Mouse (Mus musculus): ENCODE results near the gene Ruvbl2. TPM values are rescaled to one million over a fixed set of nuclear protein-coding genes. Genes with fewer than 3 reads are reported as not detected.

Ruvbl2 gene
- 45.5 and 60.2 TPM in 2 replicates for polyA plus RNA-seq (2015; fragmentation: Nextera tagmentation; extraction: Ambion mirVana)

DNA sequence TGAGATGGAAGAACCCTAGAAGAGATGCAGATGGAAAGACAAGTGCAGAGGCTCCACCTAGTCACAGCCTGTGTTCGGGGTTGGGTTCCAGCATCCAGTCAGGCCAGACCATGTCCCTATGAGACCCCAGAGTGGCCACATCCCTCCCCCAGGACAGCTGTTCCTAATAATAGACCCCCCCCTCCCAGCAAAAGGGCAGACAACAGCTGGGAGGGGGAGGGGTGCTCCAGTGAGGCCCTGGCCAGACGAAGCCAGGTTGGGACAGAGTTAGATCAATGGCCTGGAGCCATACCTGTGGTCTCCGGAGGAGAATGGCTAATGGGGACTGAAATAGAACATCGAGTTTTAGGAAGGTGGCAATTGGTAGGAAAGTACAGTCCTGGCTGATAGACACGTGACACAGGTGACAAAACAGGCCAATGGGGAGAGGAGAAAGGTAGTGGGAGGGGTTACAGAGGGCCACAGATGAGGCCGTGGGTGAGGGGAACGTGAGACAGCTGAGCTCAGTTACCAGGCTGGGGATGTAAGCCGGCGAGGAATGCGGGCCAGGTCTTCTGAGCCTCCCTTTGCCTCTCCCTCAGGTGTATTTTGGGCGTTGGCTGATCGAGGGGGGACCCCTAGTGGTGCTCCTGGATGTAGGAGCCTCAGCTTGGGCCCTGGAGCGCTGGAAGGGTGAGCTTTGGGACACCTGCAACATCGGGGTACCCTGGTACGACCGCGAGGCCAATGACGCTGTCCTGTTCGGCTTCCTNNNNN is at the start of gene Ruvbl2:
Gene Ruvbl2 (minus strand): TSS at position 576 of the 756 bp plus-strand sequence.

DNA sequence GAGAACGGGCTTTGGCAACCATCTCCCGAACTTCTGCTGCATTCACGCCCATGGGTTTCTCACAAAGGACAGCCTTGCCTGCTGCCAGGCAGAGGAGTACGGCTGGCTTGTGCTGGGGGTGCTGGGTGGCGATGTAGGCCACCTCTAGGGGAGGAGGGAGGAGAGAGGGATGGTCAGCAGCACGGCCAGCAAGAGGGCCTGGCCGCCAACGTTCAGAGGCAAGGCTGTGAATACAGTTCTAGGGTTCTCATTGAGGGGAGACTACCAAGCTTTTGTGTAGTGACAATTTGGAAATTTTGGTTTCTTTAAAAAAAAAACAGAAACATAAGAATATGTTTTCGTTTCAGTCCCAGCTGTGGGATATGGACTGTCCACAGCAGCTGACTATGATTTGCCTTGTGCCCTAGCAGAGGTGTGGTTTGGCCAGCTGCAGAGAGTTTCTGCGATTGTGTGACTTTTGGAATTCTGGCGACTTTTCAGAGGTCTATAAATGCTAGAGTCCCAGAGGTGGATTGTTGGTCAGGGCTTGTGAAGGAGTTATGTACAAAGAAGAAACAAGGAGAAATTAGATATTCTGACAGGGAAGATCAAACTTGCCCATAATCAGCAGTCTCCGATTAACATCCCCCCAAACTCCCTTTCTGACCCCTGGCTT is 49.0 kb upstream of the Ruvbl2 start, which contains the start of gene Gm45808:
Gene Gm45808 (minus strand): TSS at position 51 of the 655 bp plus-strand sequence.

DNA sequence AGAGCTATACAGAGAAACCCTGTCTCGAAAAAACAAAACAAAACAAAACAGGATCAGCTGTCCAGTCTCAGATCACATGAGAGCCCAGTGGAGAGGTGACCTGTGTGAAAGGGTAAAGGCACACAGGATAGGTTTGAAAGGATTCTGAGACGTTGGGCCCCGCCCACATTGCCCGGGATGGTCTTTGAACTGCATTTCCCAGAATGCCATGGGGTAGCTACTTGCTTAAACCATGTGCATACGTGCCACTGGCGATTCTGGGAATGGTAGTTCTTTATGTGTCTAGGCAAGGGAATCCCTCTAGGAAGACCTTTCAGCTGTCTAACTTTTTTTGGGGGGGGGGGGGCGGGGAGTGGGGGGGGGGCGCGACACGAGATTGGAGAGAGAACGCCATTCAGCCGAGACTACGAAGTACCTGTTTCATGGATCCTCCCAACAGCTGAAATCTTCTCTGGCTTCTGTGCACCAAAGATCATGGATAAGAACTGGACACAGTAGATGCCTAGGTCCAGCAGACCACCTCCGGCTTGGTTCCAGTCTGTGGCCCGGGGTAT is 43.6 kb upstream of the Ruvbl2 start, which contains the start of gene Tulp2:
Gene Tulp2 (plus strand): TSS at position 504 of the 554 bp plus-strand sequence.

DNA sequence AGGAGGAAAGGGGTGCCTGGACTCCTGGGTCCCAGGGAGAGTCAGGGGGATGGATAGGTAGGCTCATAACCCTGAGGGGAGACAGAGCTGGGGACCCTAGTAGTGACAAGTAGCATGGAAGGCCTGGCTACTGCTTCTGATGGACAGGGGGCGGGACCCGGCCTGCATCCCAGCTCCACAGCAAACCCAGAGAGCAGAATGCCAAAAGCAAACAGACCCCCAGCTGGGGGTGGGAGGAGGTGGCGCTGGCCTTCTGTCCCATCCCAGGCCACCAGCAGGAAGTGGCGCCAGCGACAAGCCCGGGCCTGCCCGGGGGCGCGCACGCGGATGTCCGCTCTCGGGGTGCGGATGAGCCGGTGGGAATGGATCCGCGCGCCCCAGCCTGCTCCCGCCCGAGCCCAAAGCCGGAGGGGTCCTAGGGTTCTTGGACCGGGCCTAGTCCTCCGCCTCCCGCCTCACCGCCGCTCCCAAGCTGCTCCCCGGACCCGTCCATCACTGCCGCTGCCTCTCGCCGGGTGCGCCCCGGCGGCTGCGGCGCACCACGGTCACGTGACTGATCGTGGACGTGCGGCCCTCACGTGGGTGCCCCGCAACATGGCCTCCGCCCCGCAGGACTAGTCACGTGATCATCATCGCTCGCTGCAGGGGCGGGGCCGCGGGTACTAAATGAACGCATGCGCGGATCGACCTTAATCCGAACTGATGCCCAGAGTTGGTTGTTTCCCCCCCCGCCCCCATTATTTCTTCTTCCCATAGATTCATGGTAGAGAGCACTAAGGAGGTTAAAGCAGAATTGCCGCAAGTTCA is 28.6 kb upstream of the Ruvbl2 start, which contains the start of gene Bax:
Gene Bax (minus strand): TSS at position 616 of the 807 bp plus-strand sequence.

DNA sequence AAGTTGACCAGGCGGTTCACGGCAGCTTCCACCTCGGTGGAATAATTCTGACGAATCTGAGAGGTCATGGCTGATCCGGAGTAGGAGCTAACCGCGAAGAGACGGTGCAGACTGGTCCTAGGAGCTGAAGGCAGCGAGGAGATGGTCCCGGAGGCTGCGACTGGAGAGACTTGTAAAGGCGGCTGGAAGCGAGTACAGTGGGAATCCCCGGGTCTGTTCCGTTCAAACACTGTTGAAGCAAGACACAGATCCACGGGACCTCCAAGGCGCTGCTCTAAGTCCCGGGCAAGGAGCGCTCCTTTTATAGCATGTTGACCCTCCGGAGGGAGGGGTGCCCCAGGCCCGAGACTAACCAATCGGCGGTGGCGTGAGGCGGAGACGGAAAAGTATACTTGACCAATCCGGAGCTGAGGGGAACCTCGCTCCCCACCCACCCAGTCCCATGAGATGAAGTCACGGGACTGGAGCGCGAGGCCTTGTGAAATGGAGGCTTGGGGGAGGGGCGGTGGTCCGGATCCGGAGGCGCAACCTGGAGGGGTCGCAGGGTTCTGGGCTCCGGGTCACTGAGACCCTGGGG is 21.8 kb upstream of the Ruvbl2 start, which contains the start of gene Ftl1:
Gene Ftl1 (minus strand): TSS at position 321 of the 577 bp plus-strand sequence.

DNA sequence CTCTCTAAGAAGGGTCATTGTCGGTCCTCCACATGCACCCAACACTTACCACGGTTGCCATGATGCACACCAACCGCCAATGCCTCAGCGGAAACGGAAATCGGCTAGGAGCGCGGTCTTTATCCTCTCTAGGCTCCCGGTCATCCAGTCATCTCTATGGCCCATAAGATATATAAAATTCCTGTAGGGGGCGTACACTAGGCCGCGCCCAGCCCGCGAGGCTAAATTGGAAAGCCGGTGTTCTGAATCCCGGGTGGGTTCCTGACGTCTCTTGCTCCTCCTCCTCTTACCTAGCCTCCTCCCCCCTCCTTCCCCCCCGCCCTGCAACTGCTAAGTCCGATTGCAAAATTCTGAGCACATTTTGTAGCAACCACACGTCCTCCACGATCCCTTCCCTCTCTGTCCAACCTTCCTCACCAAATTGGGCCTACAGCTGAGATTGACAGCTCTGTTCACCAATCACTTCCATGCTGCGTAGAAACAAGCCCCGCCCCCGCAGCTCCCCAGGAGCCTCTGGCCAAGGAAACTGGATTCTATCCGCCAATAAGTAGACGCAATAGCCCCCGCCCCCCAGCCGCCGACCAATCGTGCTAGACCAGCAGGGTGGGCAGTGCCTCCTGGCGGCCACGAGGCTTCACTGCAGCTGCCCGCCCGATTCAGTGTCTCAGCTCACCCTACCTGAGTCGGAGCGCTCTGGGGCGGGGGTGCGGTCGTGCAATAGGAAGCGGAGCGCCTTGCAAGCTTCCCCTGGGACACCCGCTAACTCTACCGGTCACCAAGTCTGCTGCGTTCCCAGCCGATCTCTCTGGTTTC is 3.5 kb downstream of the Ruvbl2 start, which contains the start of gene Gys1:
Gene Gys1 (plus strand): TSS at position 642 of the 813 bp plus-strand sequence.

DNA sequence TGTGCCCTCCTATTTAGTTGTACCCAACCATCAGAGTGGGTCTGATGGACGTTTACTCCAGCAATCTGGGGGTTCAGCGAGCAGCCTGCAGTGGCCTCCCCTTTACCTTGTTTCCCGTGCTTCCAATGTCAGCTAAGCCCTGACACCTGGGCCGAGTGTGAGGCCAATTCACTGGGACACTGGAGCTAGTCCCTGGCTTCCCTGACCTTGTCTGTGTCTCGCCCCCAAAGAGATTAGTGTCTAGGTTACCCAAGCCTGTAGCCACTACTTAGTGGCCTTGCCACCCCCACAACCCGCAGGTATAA is 17.3 kb downstream of the Ruvbl2 start, which contains the start of gene Lhb:
Gene Lhb (plus strand): TSS at position 206 of the 305 bp plus-strand sequence.

DNA sequence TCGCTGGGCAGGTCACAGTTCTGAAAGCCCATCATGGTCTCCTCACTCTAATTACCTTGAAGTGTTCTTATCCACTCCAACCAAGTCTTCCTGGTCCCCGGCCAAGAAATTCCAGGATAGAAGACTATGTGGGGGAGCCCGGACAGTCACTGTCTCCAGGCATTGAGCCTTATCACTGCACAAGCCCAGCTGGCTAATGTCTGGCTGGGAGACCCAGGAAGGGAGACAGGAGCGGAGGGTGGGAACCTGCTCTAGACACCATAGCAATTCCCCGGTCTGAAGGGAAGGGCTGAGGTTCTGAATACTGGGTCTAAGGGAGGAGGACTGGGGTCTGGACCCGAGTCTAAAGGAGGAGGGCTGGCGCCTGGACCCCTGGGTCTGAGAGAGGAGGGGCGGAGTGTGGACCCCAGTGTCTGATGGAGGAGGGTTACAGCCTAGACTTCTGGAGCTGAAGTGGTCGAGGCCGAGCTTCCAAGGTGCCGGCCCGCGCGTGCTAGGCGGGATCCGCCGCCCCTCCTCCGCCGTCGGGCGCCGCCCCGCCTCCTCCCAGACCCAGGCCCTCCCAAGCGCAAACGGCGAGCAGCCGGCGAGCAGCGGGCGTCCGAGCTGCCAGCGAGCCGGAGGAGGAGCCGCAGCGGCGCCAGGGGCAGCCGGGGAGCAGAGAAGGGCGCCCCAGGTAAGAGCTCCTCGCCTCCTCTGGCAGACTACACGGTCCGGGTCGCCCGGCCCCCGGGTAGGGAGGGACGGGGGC is 24.6 kb downstream of the Ruvbl2 start, which contains the start of gene Ntf5:
Gene Ntf5 (plus strand): TSS at position 583 of the 751 bp plus-strand sequence.

DNA sequence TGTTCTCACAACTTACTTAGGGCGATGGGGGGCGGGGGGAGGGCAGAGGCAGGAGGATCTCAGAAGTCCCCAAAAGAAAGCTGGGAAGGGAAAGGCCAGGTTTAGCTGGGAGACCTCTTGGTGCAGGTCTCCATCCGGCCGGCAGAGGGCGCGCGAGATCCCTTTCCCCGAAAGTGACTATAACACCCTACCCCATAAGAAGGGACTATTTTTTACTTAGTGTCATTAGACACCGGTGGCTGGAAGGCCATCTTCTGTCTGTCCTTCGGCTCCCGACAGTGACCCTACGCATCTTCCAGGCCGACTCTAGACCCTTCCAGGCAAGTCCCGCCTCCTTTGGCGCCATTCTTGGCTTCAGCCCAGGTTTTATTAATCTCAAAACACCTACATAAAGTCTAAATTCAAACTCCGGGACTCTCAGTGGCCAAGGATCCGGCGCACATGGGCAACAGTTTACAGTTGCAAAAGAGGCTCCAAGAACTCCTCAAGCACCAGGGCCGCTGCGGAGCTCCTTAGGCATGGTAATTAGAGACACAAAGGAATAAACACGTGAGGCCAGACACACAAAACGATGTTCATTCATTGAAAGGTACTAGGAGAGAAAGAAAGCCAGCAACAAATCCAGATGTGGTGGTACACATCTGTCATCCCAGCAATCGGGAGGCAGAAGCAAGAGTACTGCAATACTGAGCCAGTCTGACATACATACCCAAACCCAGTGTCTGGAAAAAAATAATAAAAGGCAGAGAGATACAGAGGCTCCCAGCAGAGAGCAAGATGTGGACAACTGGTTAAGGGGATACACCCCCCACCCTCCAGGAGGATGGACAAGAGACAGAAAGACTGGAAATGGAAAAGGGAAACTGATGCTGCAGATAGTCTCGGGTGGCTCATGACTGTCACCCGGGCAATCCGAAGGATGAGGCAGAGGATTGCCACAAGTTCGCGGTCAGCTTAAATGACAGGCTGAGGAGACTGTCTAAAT is 32.5 kb downstream of the Ruvbl2 start, which contains the start of gene Kcna7:
Gene Kcna7 (plus strand): TSS at position 563 of the 985 bp plus-strand sequence.

DNA sequence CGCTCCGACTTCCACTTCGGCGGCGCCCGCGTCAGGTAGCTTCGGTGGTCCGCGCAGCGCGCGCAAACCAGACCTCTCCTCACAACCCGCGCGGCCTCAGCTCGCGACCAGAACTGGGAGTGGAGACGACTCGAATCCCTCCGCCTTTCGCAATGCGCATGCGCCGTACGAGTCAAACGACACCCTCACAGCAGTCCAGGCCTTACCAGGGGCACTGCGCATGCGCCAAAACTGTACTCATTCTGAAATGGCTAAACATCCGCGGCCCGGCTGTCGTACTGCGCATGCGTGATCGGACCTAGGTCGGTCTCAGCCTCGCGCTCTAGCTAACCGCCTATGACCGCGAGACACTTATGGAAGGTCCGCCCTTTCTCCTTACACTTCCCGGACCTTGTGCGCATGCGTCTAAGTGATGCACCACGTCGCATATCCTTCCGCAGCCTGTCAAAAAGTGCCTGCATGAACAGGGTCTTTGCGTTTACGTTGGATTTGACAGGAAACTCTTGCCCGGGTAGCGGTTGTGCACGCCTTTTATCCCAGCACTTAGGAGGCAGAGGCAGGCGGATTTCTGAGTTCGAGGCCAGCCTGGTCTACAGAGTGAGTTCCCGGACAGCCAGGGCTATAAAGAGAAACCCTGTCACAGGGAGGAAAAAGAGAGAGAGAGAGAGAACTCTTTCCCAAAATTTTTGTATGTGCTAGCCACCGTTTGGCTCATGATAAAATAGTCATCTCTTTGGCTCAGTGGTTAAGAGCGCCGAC is 42.1 kb downstream of the Ruvbl2 start, which contains the start of gene Snrnp70:
Gene Snrnp70 (minus strand): TSS at position 165 of the 759 bp plus-strand sequence.

Small RNA genes lying within 50 kb of the gene (microRNA-seq; reads per million reads assigned to microRNA genes)
- gene Gm22133 (ENCODE audit: borderline replicate concordance, insufficient number of aligned reads) = not detected

Other genes starting within 250 kb of the Ruvbl2 start
- 0.30 and 0.47 TPM in 2 replicates for gene Ccdc155, start 233.2 kb downstream of the Ruvbl2 start, polyA plus RNA-seq (2015; fragmentation: Nextera tagmentation; extraction: Ambion mirVana)
- gene Dkkl1, start 225.9 kb downstream of the Ruvbl2 start, polyA plus RNA-seq (2015; fragmentation: Nextera tagmentation; extraction: Ambion mirVana) = 1.6 and 1.8 TPM in 2 replicates
- gene Tead2, start 222.3 kb downstream of the Ruvbl2 start, polyA plus RNA-seq (2015; fragmentation: Nextera tagmentation; extraction: Ambion mirVana) = 28.7 and 32.9 TPM in 2 replicates
- gene Cd37, start 199.0 kb downstream of the Ruvbl2 start, polyA plus RNA-seq (2015; fragmentation: Nextera tagmentation; extraction: Ambion mirVana) = 3.9 and 5.3 TPM in 2 replicates
- gene Slc6a16, start 197.0 kb downstream of the Ruvbl2 start, polyA plus RNA-seq (2015; fragmentation: Nextera tagmentation; extraction: Ambion mirVana) = 0.08 TPM in 1 of 2 replicates, not detected in the other
- gene Slc6a21, start 160.6 kb downstream of the Ruvbl2 start, polyA plus RNA-seq (2015; fragmentation: Nextera tagmentation; extraction: Ambion mirVana) = not detected in 2 replicates
- gene Trpm4, start 104.3 kb downstream of the Ruvbl2 start, polyA plus RNA-seq (2015; fragmentation: Nextera tagmentation; extraction: Ambion mirVana) = 12.4 and 14.0 TPM in 2 replicates
- 0.54 and 1.4 TPM in 2 replicates for gene Hrc, start 102.8 kb downstream of the Ruvbl2 start, polyA plus RNA-seq (2015; fragmentation: Nextera tagmentation; extraction: Ambion mirVana)
- gene Ppfia3, start 71.1 kb downstream of the Ruvbl2 start, polyA plus RNA-seq (2015; fragmentation: Nextera tagmentation; extraction: Ambion mirVana) = 2.6 and 3.3 TPM in 2 replicates
- gene Lin7b, start 67.5 kb downstream of the Ruvbl2 start, polyA plus RNA-seq (2015; fragmentation: Nextera tagmentation; extraction: Ambion mirVana) = 3.1 and 3.2 TPM in 2 replicates
- gene Snrnp70, start 42.4 kb downstream of the Ruvbl2 start, polyA plus RNA-seq (2015; fragmentation: Nextera tagmentation; extraction: Ambion mirVana) = 67.6 and 113 TPM in 2 replicates
- gene Kcna7, start 32.4 kb downstream of the Ruvbl2 start, polyA plus RNA-seq (2015; fragmentation: Nextera tagmentation; extraction: Ambion mirVana) = 0.06 and 0.09 TPM in 2 replicates
- gene Ntf5, start 24.4 kb downstream of the Ruvbl2 start, polyA plus RNA-seq (2015; fragmentation: Nextera tagmentation; extraction: Ambion mirVana) = 0.44 and 0.46 TPM in 2 replicates
- not detected in 2 replicates for gene Lhb, start 17.3 kb downstream of the Ruvbl2 start, polyA plus RNA-seq (2015; fragmentation: Nextera tagmentation; extraction: Ambion mirVana)
- gene Gys1, start 3.3 kb downstream of the Ruvbl2 start, polyA plus RNA-seq (2015; fragmentation: Nextera tagmentation; extraction: Ambion mirVana) = 7.8 and 11.6 TPM in 2 replicates
- 4,437 and 5,089 TPM in 2 replicates for gene Ftl1, start 21.8 kb upstream of the Ruvbl2 start, polyA plus RNA-seq (2015; fragmentation: Nextera tagmentation; extraction: Ambion mirVana)
- 172 and 189 TPM in 2 replicates for gene Bax, start 28.8 kb upstream of the Ruvbl2 start, polyA plus RNA-seq (2015; fragmentation: Nextera tagmentation; extraction: Ambion mirVana)
- 0.33 and 0.91 TPM in 2 replicates for gene Tulp2, start 43.8 kb upstream of the Ruvbl2 start, polyA plus RNA-seq (2015; fragmentation: Nextera tagmentation; extraction: Ambion mirVana)
- 0.35 and 0.77 TPM in 2 replicates for gene Gm45808, start 48.7 kb upstream of the Ruvbl2 start, polyA plus RNA-seq (2015; fragmentation: Nextera tagmentation; extraction: Ambion mirVana)
- gene Dhdh, start 50.7 kb upstream of the Ruvbl2 start, polyA plus RNA-seq (2015; fragmentation: Nextera tagmentation; extraction: Ambion mirVana) = 9.9 and 22.7 TPM in 2 replicates
- 163 and 205 TPM in 2 replicates for gene Nucb1, start 72.3 kb upstream of the Ruvbl2 start, polyA plus RNA-seq (2015; fragmentation: Nextera tagmentation; extraction: Ambion mirVana)
- gene Ppp1r15a, start 88.2 kb upstream of the Ruvbl2 start, polyA plus RNA-seq (2015; fragmentation: Nextera tagmentation; extraction: Ambion mirVana) = 25.5 and 32.7 TPM in 2 replicates
- 8.4 and 12.0 TPM in 2 replicates for gene Plekha4, start 88.2 kb upstream of the Ruvbl2 start, polyA plus RNA-seq (2015; fragmentation: Nextera tagmentation; extraction: Ambion mirVana)
- 1.1 and 3.2 TPM in 2 replicates for gene Hsd17b14, start 116.8 kb upstream of the Ruvbl2 start, polyA plus RNA-seq (2015; fragmentation: Nextera tagmentation; extraction: Ambion mirVana)
- 58.9 and 92.5 TPM in 2 replicates for gene Bcat2, start 132.1 kb upstream of the Ruvbl2 start, polyA plus RNA-seq (2015; fragmentation: Nextera tagmentation; extraction: Ambion mirVana)
- 0.57 and 1.8 TPM in 2 replicates for gene Fgf21, start 177.4 kb upstream of the Ruvbl2 start, polyA plus RNA-seq (2015; fragmentation: Nextera tagmentation; extraction: Ambion mirVana)
- 0.17 TPM in 1 of 2 replicates, not detected in the other for gene Fut1, start 179.2 kb upstream of the Ruvbl2 start, polyA plus RNA-seq (2015; fragmentation: Nextera tagmentation; extraction: Ambion mirVana)
- 0.21 and 0.27 TPM in 2 replicates for gene Izumo1, start 183.7 kb upstream of the Ruvbl2 start, polyA plus RNA-seq (2015; fragmentation: Nextera tagmentation; extraction: Ambion mirVana)
- gene Rasip1, start 189.4 kb upstream of the Ruvbl2 start, polyA plus RNA-seq (2015; fragmentation: Nextera tagmentation; extraction: Ambion mirVana) = 7.4 and 12.5 TPM in 2 replicates
- 5.8 and 7.0 TPM in 2 replicates for gene Mamstr, start 201.9 kb upstream of the Ruvbl2 start, polyA plus RNA-seq (2015; fragmentation: Nextera tagmentation; extraction: Ambion mirVana)
- 0.12 and 0.36 TPM in 2 replicates for gene Fut2, start 228.3 kb upstream of the Ruvbl2 start, polyA plus RNA-seq (2015; fragmentation: Nextera tagmentation; extraction: Ambion mirVana)
- 0.25 TPM in 1 of 2 replicates, not detected in the other for gene Ntn5, start 245.9 kb upstream of the Ruvbl2 start, polyA plus RNA-seq (2015; fragmentation: Nextera tagmentation; extraction: Ambion mirVana)